Mouse (Mus musculus): ENCODE data around the gene Uap1l1.

GRCm38 (mm10) chr2:25397010-25397409 is 31.5 kb upstream of the Uap1l1 start:
- no peak for TF ChIP-seq CTCF (IDR thresholded peaks at IDR 0.05 in 2 of 3, conservative IDR thresholded peaks at IDR 0.05 in 1 of 3; ENCODE audit: control insufficient read depth in 1 of 3, insufficient read depth in 1 of 3, low read depth in 2 of 3, low read length in 3 of 3, poor library complexity in 1 of 3, severe bottlenecking in 1 of 3)
- TF ChIP-seq ZC3H11A (IDR thresholded peaks at IDR 0.05; ENCODE audit: low read depth, low read length) = no peak
- no peak for TF ChIP-seq RCOR1 (IDR thresholded peaks at IDR 0.05; ENCODE audit: low read depth, low read length)
- no peak for TF ChIP-seq EP300 (IDR thresholded peaks at IDR 0.05; ENCODE audit: low read depth in 1 of 2, low read length in 2 of 2)
- no peak for TF ChIP-seq USF1 (IDR thresholded peaks at IDR 0.05; ENCODE audit: low read depth, low read length)
- no peak for TF ChIP-seq MAZ (IDR thresholded peaks at IDR 0.05; ENCODE audit: low read depth, low read length)
- no peak for TF ChIP-seq POLR2A (IDR thresholded peaks at IDR 0.05; ENCODE audit: control insufficient read depth in 1 of 2, insufficient read depth in 1 of 2, low read depth in 1 of 2, low read length in 2 of 2, poor library complexity in 1 of 2)
- no peak for TF ChIP-seq ZNF384 (IDR thresholded peaks at IDR 0.05; ENCODE audit: low read depth, low read length)
- TF ChIP-seq GATA1 (IDR thresholded peaks at IDR 0.05; ENCODE audit: low read depth, low read length) = no peak
- no peak for TF ChIP-seq MAX (IDR thresholded peaks at IDR 0.05; ENCODE audit: low read length)

Data from MEL (cell line).